ENCODE assay signal across 19 mouse cellular contexts in genomic region chr19:28745534-28745933, GRCm38 (mm10).
A peak's percentile ranks its signal among the peaks of the same experiment; 100 is the strongest.
DNase-seq lines count a peak whose midpoint lies in the region; ATAC-seq lines count a peak whose summit lies in the region.
"Had no signal": no experiment of that assay in that cellular context is flagged by ENCODE, and none has a peak within 500 bp of the region (broad histone marks: within the 10 kb centered on the region; RNA-seq: fewer than 3 reads in every experiment).

No protein-coding gene starts in this region.

- no peak overlapping the region for H3K4me2 ChIP-seq in midbrain, embryonic 14.5 days (ENCODE audit: low read length)
- no peak overlapping the region for H3K4me2 ChIP-seq in midbrain, embryonic 11.5 days
- H3K4me2 ChIP-seq: embryonic facial prominence, embryonic 15.5 days; forebrain, embryonic 12.5 days; hindbrain, embryonic 13.5 days; liver, embryonic 12.5 days; neural tube, embryonic 15.5 days; stomach, embryonic 15.5 days had no signal

- no peaks in the 10 kb centered on the region for H3K27me3 ChIP-seq in midbrain, embryonic 14.5 days (ENCODE audit: control insufficient read depth, insufficient read depth, low read length)
- H3K27me3 ChIP-seq in midbrain, embryonic 11.5 days (ENCODE audit: control insufficient read depth, insufficient read depth, low read length) = no peaks in the 10 kb centered on the region
- H3K27me3 ChIP-seq: embryonic facial prominence, embryonic 15.5 days; forebrain, embryonic 12.5 days; hindbrain, embryonic 13.5 days; liver, embryonic 12.5 days; neural tube, embryonic 15.5 days; stomach, embryonic 15.5 days had no signal

- H3K36me3 ChIP-seq in midbrain, embryonic 14.5 days (ENCODE audit: control insufficient read depth, insufficient read depth, low read length) = no peaks in the 10 kb centered on the region
- no peaks in the 10 kb centered on the region for H3K36me3 ChIP-seq in midbrain, embryonic 11.5 days (ENCODE audit: control insufficient read depth, insufficient read depth, low read length)
- H3K36me3 ChIP-seq: embryonic facial prominence, embryonic 15.5 days; forebrain, embryonic 12.5 days; hindbrain, embryonic 13.5 days; liver, embryonic 12.5 days; neural tube, embryonic 15.5 days; stomach, embryonic 15.5 days had no signal

- no peak overlapping the region for H3K27ac ChIP-seq in midbrain, embryonic 14.5 days (replicated peaks; ENCODE audit: low read depth, low read length)
- H3K27ac ChIP-seq in midbrain, embryonic 11.5 days (ENCODE audit: low read depth, low read length) = no peak overlapping the region
- H3K27ac ChIP-seq: embryonic facial prominence, embryonic 15.5 days; forebrain, embryonic 12.5 days; hindbrain, embryonic 13.5 days; liver, embryonic 12.5 days; neural tube, embryonic 15.5 days; stomach, embryonic 15.5 days had no signal

- H3K9ac ChIP-seq in midbrain, embryonic 14.5 days (replicated peaks; ENCODE audit: low read length) = no peak overlapping the region
- H3K9ac ChIP-seq in midbrain, embryonic 11.5 days (ENCODE audit: low read length) = no peak overlapping the region
- H3K9ac ChIP-seq: embryonic facial prominence, embryonic 15.5 days; forebrain, embryonic 12.5 days; hindbrain, embryonic 13.5 days; liver, embryonic 12.5 days; neural tube, embryonic 15.5 days; stomach, embryonic 15.5 days had no signal

- H3K4me3 ChIP-seq in midbrain, embryonic 14.5 days (replicated peaks; ENCODE audit: low read depth, low read length) = no peak overlapping the region
- no peak overlapping the region for H3K4me3 ChIP-seq in midbrain, embryonic 11.5 days (ENCODE audit: low read depth, low read length)
- H3K4me3 ChIP-seq: embryonic facial prominence, embryonic 15.5 days; forebrain, embryonic 12.5 days; hindbrain, embryonic 13.5 days; liver, embryonic 12.5 days; neural tube, embryonic 15.5 days; stomach, embryonic 15.5 days had no signal

- H3K9me3 ChIP-seq in midbrain, embryonic 14.5 days (ENCODE audit: control insufficient read depth, low read length) = no peaks in the 10 kb centered on the region
- H3K9me3 ChIP-seq in midbrain, embryonic 11.5 days (ENCODE audit: control insufficient read depth, low read length) = no peaks in the 10 kb centered on the region
- H3K9me3 ChIP-seq: embryonic facial prominence, embryonic 15.5 days; forebrain, embryonic 12.5 days; hindbrain, embryonic 13.5 days; liver, embryonic 12.5 days; neural tube, embryonic 15.5 days; stomach, embryonic 15.5 days had no signal

- ATAC-seq in midbrain, embryonic 14.5 days (ENCODE audit: low FRiP score, low TSS enrichment) = no peak
- no peak for ATAC-seq in midbrain, embryonic 11.5 days (ENCODE audit: low FRiP score)
- ATAC-seq: activated CD4-positive, CD25-positive, alpha-beta regulatory T cell, adult 4 months; liver, embryonic 12.5 days had no signal

- no peaks in the 10 kb centered on the region for H3K4me1 ChIP-seq in midbrain, embryonic 14.5 days (ENCODE audit: control insufficient read depth, insufficient read depth, low read length)
- no peaks in the 10 kb centered on the region for H3K4me1 ChIP-seq in midbrain, embryonic 11.5 days (ENCODE audit: control insufficient read depth, insufficient read depth, low read length)
- H3K4me1 ChIP-seq: embryonic facial prominence, embryonic 15.5 days; forebrain, embryonic 12.5 days; hindbrain, embryonic 13.5 days; liver, embryonic 12.5 days; neural tube, embryonic 15.5 days; stomach, embryonic 15.5 days had no signal

- 54% methylated on average over 8 of the region's 8 CpGs for WGBS in midbrain, embryonic 14.5 days
- WGBS in midbrain, embryonic 11.5 days = 73% methylated on average over 8 of the region's 8 CpGs

- peak; percentile 40 for DNase-seq in adrenal gland, adult 2 months
- DNase-seq in adrenal gland, adult 18-20 months (ENCODE audit: low spot score in 2 of 2) = no peak
- DNase-seq in heart, postnatal 10 days = peak; percentile 13 to 14
- no peak for DNase-seq in heart, postnatal 25 days (ENCODE audit: low spot score)
- peak; percentile 40 for DNase-seq in midbrain, embryonic 14.5 days
- no peak for DNase-seq in midbrain, embryonic 11.5 days (ENCODE audit: low spot score, missing footprints)
- peak; percentile 54 for DNase-seq in lung, postnatal 10 days
- DNase-seq in thymus, postnatal 25 days = no peak
- DNase-seq: cerebellum, adult 8-10 months; kidney, adult 2 months; left cerebral cortex, postnatal 4 days; thymus, postnatal 14 days had no signal

- intact Hi-C loops in heart, postnatal 10 days (cut with DNase I) = no loop called here
- intact Hi-C loops in heart, postnatal 25 days (cut with DNase I) = no loop called here

Comparison
In these comparisons a context has a peak if more than half of its experiments do, and no peak if none do; other contexts are left out.
1. DNase-seq: peak in adrenal gland, adult 2 months (single experiment), heart, postnatal 10 days (2 of 2), midbrain, embryonic 14.5 days (single experiment) and lung, postnatal 10 days (single experiment); none in adrenal gland, adult 18-20 months (0 of 2), heart, postnatal 25 days (single experiment), midbrain, embryonic 11.5 days (single experiment) and thymus, postnatal 25 days (single experiment).